Mouse (Mus musculus) urinary bladder, postnatal 14 days (tissue): ENCODE measurements at regions not wholly inside any gene's neighbourhood (a gene's known extent, or its start where the extent isn't known, plus 50 kb on each side); places are given as distances from the start of the nearest gene placed in this dataset.

ENCODE experiments used
- DNase-seq: peaks from one replicate; pipeline ENCODE4 v3.0.0; 2021; ENCODE audit warnings: low spot score

DNA sequence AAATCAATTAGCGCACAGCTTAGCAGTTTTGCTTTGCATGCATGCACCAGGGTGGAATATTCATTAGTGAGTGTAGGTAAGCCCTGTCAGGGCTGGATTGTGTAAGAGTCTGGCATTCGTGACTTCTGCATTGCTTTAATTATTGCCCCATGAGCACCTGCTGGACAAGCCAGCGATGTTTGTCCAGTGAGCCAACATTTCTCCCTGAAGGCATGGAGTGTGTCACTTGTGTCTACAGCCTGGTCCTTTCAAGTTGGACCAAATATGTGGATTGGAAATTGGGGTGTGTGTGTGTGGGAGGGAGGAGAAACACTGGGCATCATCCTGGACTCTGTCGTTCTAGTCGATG lies 115.9 kb downstream of the Evx1 start:
- no peak for DNase-seq

DNA sequence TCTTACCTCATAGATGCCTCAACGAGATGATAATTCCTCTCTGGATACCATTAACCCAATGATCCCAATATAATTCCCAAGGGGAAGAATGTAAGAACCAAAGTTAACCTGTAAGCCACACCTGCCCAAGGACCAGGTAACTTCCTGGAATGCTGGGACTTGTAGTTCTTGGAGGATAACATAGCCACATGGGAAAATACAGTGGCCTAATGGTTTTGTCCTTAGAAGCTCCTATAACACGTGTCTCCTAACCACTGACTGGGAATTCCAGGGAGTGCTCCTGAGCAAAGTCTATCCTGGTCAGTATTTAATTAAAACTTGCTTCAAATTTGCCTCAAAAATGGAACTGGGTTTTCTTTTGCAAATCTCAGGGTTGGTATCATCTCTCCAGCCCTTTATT lies 119.9 kb downstream of the Evx1 start:
- DNase-seq = no peak

DNA sequence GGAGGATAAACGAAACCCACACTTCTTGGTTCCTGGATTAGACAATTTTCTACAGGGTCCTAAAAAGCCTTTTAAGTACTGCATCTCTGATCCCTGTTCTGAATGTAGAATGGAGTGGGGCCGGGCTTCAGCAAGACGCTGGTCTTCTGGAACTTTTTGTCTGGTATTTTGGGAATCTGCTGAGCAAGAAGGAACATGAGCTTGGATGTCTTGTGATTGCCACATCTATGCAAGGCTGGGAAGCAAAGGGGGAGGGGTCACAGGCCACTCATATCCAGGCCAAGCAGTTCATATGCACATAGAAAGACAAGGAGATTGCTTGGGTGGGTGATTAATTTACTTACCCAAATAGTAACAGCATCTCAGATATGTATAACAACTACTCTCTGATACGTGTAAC lies 121.5 kb downstream of the Evx1 start:
- no peak for DNase-seq

DNA sequence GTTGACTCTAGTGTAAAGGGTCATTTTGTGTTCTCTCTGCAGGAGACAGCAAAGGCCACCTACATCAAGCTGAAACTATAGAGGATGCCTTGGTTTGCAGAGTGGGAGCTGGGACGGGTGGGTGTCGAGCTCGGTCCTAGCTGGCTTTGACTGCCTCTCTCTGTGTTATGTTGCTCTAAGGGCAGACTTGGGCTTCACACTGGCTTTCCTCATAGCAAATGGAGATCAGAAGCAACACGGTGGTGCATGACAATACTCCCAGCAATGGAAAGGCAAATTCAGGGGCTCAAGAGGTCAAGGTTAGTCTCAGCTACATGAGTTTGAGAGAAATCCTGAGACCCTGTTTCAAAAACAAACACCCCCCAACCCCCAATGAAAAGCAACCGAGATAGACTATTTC lies 122.1 kb downstream of the Evx1 start:
- DNase-seq = no peak

DNA sequence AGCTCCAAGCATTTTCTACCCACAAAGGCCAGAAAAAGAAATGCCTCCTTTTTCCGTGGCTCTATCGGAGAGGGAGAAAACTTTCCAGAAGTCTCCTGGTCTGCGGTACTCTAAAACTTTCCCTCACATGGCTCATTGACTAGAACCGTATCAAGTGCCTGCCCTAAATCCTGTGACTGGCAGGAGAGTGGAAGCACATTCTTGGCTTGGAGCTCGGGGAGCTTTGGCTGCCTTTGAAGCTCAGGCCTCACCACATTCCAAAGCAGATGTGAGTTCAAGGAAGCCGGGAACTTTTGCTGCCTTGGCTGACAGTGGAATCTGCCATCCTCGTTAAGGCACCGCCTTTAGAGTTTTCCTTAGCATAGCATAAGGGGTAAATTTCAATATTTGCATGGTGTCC lies 125.1 kb downstream of the Evx1 start:
- DNase-seq = no peak

DNA sequence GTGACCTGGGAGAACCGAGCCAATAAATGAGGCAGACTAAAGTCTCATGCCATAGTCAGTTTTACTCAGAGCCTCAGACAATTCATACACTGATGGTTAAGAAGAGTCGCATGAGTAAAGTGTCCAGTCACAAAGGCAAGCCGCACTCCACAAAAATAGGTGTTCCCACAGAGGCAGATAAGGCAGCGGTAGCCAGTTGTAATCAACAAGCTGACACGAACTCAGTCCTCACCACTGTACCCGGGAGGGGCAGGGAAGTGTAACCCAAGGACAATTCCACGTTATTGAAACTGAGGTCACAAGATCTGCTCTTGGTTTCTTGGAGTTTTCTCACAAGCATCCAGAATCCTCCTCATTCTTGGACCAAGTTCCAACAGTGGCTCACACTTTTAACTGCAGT lies 125.9 kb downstream of the Evx1 start:
- no peak for DNase-seq

DNA sequence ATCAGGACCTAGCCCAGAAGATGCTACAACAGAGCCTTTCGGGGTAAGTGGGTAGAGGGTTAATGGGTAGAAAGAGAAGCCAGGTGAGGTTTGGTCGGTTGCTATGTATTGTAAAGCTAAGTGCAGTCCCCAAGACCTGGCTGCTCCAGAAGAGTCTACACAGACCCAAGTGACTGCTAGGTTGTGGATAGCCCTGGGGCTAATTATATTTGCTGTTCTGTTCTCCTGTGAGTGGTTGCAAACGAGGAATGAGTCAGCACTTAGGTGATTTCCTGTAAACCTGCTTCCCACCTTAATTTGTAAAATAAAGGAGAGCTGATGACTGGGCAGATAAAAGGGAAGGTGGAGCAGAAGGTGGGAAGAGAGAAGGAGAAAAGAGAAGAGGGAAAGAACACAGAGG lies 126.9 kb downstream of the Evx1 start:
- no peak for DNase-seq

DNA sequence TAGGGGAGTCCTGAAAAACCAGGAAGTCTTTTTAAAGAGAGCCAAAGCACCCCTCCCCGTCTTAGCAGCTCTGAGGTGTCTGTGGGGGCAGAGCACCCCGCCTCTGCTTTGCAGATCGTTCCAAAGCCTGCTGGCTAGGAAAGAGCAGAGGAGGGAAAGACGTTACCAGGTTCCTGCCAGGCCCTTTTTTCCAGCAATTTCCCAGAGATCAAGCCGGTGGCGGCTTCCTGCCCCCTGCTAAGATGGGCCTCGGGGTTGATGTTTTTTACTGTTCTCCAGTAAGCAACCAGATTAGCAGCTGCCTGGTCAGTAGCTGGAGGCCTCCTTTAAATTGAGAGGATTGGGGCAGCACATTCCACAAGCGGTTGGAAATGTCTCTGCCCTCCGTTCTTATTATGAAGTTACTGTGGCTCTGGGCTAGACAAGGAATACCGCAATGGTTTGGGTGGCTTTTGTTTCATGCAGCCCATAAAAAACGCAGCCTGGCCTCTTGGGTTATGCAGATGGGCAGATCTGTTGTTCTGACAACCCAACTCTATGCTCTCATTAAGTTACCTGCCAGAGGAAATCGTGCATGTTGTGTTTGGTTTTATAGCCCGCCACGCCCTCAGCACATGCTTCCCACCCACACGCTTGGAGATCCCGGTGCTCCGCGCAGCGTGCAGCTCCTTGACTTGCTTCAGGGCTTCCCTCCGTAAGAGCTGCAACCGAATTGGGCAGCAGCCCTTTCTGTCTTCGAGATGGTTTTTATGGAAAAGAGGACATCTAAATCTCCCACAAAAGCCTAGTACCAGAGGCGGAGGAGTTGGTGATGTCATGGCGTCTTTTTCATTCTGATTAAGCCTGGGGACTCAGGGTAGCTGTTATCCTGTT lies 130.1 kb downstream of the Evx1 start:
- peak; percentile 42 for DNase-seq

DNA sequence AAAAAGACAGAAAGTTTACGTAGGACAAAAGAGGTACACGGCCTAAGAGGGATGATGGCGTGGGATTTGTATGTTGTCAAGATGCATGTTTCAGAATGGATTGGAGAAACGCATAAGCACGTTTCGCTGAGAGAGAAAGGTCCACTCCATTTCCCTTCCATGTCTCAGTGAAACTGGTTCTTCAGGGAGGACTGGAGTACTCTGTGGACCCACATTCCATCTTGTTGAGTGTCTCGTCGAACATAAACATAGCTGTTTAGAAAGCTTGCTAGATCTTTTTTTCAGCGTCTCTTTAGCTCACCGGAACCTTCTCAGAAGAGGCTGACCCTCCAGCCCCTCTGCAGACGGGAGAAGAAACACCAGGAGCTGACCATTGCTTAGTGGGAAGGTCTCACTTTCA lies 145.5 kb downstream of the Evx1 start:
- DNase-seq = peak; percentile 53

DNA sequence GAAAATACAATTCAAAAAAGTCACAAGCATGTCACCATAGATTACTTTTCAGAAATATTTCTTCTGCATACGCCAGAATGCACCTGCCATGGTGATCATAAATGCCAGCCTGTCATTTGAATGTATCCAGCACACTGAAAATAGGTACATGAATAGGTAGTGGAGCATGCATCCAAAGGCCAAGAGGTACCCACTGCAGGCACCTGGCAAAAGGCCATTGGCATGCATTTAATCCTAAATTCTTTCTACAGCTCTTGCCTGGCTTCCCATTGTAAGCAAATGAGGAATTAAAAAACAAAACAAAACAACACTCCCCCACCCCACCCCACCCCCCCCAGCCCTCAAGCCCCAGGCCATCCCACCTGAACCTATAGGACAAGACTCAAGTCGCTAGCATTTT lies 147.9 kb downstream of the Evx1 start:
- no peak for DNase-seq

DNA sequence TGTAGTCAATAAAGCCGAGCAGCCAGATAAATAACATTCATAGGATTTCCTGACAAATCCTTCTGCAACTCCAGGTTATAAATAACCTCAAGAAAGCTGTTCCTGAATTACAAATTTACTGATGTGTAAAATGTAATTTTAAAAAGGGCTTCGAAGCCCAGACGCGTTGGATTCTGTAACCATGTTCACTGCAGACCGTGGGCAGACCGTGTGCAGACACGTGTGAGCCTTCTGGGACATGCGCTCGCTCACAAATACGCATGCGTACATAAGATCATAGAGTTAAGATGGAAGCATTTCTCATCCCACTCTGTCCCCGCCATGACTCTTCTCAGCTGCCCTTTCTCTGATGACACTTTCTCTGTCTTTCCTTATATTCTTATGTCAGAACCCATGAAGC lies 150.1 kb downstream of the Evx1 start:
- no peak for DNase-seq

DNA sequence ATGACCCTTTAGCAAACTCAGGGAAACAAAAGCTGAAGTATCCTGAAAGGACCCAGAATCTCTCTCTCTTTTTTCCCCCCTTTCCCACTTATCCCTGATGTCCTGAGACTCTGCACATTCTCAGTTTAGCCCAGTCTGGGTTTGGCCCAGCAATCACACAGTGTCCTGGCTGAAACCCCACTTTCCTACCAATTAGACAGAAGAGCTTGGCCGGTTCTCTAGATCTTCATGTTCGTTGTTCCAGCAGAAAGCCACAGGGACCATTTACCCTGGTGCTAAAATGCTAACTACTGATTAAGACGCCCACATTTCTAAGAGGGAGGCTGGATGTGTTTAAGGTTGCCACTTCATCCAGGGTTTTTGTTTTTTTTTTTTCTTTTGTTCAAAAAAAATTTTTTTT lies 151.3 kb downstream of the Evx1 start:
- no peak for DNase-seq

DNA sequence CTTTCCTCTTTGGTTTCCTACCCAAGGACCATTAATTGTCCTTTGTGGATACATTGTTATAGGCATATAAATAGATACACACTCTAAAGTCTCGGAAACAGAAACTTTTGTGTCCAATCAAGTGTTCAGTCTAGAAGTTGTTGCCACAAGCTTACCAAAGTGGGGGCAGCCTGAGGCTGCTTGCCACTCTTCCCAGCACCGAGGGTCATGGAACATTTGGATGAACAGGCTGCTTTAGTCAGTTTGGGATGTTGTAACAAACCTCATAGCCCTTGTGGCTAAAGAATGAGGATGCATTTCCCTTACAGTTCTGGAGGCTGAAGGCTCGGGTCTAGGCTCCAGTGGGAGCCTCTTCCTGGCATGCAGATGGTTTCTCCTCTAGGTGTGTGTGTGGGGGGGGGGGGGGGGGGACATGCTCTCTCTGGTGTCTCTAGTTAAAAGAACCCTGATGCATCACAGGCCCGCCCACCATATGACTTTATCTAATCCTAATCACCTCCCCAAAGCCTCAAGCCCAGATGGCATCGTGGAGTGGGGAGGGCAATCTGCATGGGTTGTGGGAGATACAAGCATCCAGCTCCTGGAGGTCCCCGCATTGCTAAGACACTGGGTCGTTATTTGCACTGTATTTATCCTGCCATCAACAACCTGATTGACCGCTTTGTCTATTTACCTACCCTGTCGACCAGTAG lies 152.7 kb downstream of the Evx1 start:
- DNase-seq = no peak

DNA sequence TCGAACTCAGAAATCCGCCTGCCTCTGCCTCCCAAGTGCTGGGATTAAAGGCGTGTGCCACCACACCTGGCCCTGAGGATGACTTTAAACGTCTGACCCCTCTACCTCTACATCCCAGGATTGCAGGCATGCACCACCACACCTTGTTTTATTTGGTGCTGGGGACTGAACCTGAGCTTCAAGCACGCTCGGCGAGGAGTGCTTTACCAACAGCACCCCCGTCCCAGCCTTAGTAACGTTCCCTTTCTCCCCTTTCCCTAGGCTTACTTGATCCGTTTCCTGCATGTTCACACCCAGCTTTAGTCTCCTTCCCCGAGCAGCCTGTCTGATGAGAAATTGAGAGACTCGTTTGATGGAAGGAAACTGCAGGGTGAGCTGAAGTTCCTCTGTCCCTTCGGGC lies 157.5 kb downstream of the Evx1 start:
- no peak for DNase-seq

DNA sequence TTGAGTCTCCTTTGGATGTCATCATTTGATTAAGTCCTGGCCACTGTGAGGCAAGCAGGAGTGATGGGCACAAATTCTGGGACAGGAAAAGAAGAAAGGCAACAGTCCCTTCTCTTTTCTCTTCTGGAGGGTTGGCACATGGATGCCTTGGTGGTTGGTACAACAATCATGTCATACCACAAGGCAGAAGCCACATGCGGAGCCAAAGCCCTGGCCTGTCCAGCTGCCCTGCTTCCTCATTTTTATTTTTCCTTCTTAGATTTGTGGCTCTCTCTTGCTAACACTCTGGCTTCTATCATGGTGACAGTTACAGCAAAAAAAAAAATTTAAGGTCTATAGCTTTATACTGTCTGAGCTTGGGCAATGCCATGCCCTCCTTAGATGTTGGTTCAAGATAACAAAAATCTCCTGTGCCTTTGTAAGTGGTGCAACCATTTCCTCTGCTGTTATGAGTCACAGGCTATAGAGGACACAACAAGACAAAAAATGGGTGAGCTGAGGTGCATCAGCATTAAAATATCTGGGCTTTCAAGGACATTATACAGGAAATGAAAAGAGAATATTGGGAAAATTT lies 158.2 kb downstream of the Evx1 start:
- no peak for DNase-seq

DNA sequence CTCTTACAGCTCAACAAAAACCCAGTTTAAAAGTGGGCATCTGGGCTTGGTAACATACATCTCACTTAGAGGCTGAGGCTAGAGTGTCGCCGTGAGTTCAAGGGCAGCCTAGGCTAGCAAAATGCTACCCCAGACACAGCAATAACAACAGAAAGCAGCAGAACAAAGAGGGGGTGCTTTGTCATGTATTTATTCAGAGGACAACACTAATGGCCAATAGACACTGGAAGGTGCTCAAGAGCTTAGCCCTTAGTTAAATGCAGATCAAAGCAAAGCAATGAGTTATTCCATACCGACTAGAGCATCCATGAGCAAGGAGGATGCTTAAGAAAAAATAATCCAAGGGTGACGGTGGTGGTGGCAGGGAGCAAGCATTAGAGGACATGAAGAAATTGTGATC lies 158.7 kb downstream of the Evx1 start:
- DNase-seq = no peak

DNA sequence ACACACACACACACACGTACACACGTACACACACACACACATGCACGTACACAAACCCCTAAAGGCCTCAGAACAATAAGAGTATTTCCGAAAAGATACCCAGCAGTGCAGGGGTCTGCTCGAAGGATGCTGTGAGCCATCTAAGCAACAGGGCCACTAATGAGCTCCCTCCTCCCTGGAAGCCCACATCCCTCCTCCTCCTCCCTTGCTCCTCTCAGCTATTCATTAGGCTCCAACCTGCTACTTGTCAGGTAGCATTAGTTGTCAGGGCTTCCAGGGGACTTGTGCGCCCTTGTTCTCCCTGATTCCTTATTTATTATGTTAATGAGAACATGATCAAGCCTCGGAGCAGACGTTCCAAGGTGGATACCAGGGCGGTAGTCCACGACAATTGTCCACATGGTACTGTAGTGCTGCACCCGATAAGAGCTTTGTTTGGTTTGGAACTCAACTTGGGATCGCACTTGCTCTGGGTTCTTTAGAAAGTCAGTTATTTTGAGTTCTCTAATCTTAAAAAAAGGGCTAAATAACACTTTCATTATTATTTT lies 159.8 kb downstream of the Evx1 start:
- DNase-seq = no peak

DNA sequence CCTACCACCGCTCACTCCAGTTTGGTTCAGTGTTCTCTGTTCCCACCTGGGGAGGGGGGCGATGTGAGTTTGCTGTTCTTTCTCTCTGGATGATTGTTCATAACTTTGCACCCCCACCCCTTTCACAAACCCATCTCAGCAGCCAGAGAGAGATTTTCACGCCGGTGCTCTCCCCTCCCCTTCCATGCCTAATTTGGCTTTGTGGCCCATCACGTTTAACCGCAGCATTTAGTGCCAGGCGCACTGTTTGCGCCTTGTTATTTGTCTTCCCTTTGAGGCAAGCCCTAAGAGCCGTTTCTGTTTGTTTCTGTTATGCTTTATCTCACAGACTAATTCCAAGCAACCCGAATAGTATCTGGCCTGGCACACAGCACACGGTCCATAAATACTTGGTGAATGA lies 160.6 kb downstream of the Evx1 start:
- no peak for DNase-seq

DNA sequence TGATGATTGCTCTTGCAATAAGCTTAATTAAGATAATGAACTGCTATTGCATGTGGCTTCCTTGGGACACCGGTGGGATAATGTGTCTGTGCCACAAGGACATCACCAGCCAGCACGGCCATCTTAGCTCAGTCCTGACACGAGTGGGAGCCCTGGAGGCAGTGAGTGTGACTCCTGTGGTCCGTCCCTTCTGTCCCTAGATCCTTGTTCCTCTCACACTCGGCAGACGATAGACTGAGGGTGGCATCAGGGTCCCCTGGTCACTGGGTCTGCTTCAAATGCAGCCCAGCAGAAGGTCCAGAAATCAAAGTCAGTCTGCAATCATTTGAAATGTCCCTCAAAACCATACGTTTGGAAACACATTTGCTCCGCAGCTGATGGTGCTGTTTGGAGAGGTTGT lies 162.4 kb downstream of the Evx1 start:
- no peak for DNase-seq

DNA sequence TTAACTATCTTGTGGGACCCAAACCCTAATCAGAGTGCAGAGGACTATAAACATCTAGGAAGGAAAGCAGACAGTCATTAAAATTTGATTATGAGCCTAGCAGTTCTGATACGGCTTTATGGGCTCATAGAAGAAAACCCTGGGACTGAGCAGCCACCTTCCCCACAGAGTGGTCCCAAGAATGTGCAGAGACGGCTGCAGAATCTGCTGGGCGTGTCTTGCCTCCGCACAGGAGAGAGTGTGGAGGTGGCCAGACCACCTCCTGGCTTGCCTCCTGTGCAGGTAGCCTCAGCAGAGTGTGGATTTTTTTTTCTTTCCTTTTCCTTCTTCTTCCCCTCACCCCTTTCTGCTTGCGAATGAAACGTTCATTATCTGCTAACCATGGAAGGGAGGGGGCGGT lies 163.3 kb downstream of the Hibadh start:
- no peak for DNase-seq

DNA sequence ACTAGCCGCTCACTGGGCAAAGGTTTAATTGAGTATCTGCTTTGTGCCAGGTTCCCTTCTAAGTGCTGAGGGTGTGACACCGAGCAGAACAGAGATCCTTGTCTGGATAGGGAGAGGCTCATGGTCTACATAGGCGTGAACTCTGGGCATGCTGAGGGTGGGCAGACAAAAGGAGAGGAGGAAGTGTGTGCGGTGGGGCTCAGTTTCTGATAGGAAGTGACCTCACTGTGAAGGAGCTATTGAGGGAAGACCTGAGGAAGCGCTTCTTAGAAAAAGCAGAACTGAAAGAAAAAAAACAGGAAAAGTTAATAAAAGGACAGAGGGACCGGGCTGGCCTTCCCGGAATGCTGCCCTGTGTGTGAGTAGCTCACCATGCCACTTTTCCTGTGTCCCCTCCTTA lies 162.8 kb downstream of the Hibadh start:
- DNase-seq = no peak

DNA sequence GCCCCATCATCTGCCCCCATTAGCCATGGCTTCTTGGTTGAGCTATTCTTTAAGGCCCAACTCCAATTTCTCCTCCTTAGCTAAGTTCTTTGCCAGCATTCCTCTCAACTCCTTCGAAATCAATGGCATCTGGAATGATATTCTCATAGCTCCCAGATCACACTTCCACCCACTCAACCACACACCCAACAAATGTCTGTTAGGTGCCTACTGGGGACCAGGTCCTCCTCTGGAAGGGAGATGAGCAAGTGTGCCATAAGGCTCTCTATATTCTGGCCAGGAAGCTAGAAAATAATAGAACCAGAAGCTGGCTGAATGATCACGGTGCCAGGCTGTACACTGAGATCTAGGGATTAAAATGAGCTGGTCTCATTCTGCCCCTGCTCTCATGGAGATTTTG lies 161.6 kb downstream of the Hibadh start:
- DNase-seq = no peak

DNA sequence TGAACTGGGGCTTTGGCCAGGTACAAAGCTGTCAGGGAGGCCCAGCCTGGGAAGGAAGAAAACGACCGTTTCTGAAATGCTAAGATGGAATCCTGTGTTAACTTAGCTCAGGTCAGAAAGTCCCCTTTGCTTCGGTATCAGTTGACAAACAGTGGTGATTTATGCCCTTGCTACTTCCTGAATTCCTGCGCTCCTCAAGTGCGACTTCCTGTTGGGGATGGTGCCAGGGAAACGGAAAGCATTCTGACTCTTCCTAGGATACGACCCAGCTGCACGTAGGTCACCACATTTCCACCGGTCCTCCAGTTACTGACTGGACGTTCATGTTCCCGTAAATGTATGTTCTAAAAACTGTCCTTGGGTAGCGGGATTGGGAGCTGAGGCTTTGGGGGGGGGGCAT lies 161.0 kb downstream of the Hibadh start:
- peak; percentile 38 for DNase-seq
